Mouse (Mus musculus) olfactory bulb, adult 2 months (tissue): ENCODE measurements around the gene Styx.

Experiments
- CTCF ChIP-seq: fragments of 200-500 bp; IDR thresholded peaks from 2 replicates; pipeline ENCODE4 v1.5.1; 2012; ENCODE audit warnings: low read depth, mild to moderate bottlenecking, low read length, moderate library complexity; ENCODE audit not compliant: insufficient read depth
- POLR2A ChIP-seq: fragments of 200-500 bp; IDR thresholded peaks from 2 replicates; pipeline ENCODE4 v1.6.1; 2012; ENCODE audit warnings: mild to moderate bottlenecking, low read depth, low read length, moderate library complexity; ENCODE audit not compliant: insufficient read depth

DNA sequence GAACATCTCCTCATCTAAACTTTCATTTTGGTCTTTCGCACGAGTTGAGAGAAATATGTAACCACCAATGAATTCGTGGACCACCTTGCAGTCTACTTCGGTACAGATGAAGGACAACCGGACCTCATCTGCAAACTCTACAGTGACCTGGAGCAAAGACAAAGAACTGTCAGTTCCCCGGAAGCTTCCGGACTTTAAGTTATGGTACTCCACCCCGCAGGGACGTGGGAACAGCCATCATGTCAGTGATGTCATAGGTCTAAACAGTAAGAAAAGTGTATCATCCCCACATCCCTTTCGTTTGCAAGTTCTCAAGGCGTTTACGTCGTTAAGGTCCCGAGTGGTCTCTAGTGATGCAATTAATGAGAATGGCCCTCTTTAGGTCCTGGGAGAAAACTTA, 109.0 kb downstream of the Styx start:
- TF ChIP-seq POLR2A (no peak), CTCF (no peak)
